Mouse (Mus musculus): ENCODE data around the gene Rnf167. TPM values are rescaled to one million over a fixed set of nuclear protein-coding genes. Genes with fewer than 3 reads are reported as not detected.

Gene Rnf167
- polyA plus RNA-seq, 1 experiment, result 346 TPM

DNA sequence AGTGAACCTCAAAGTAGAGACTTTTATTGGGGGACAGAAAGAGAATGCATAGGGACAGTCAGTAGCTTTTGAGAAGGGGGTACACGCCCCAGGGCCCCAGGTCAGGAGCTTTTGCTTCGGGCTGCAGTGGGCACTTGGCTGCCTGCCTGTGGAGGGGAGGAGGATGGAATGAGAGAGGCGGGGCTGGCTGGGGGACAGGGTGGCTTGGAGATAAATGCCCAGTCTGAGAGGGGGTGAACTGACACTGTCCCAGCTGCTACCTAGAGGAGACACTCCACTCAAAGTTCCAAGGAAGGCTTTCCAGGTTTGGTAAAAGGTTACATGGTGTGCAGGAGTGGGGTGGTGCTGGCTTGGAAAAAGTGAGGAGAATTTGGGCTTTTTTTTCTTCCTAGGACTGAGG is 9.9 kb downstream of the Rnf167 start, which contains the start of gene Eno3:
Eno3 (plus strand) TSS at position 239 of the 400 bp plus-strand sequence.
- H3K4me1 ChIP-seq (replicated peaks; ENCODE audit: control insufficient read depth, insufficient read depth, low read length), result peaks cover 33% of the 10 kb centered on the region
- H3K4me3 ChIP-seq (ENCODE audit: control insufficient read depth, insufficient read depth, low read length), result peak within 1 kb of the TSS; percentile 100
- TF ChIP-seq CTCF (IDR thresholded peaks at IDR 0.05; ENCODE audit: borderline replicate concordance, control insufficient read depth, extremely low read depth, insufficient read depth, low read length, poor library complexity) (no peak), POLR2A (IDR thresholded peaks at IDR 0.05; ENCODE audit: control insufficient read depth, extremely low read depth, insufficient read depth, low read length, poor library complexity) (no peak)
- H3K27me3 ChIP-seq (ENCODE audit: control insufficient read depth, insufficient read depth, low read length), result no peaks in the 10 kb centered on the region
- DNase-seq, result no peak
- 73% methylated on average over 3 of the region's 3 CpGs for WGBS
- H3K36me3 ChIP-seq (ENCODE audit: control insufficient read depth, insufficient read depth, low read length), result peaks cover 13% of the 10 kb centered on the region
- H3K27ac ChIP-seq (ENCODE audit: control insufficient read depth, insufficient read depth, low read length), result peak within 1 kb of the TSS; percentile 97

DNA sequence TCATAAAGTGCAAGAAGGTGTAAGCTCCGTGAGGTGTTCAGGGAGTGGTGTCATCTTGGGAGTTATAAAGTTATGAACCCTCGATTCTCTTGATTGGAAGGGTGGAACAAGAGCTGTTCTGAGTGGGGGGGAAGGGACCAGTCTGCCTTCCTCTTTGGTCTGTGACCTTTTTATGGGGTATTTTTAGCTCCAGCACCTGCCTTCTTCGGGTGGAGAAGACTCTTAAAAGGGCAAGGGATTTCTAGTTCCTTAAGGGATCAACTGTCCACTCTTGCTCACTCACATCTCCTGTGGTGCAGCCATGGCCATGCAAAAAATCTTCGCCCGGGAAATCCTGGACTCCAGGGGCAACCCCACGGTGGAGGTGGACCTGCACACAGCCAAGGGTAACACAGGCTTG is 10.5 kb downstream of the Rnf167 start:
- peak overlapping the region; percentile 20; the same call in 1 of the 2 replicates for H3K27ac ChIP-seq (ENCODE audit: control insufficient read depth, insufficient read depth, low read length)
- H3K27me3 ChIP-seq (ENCODE audit: control insufficient read depth, insufficient read depth, low read length), result no peaks in the 10 kb centered on the region
- no peak overlapping the region for H3K4me3 ChIP-seq (ENCODE audit: control insufficient read depth, insufficient read depth, low read length)
- peaks cover 31% of the 10 kb centered on the region for H3K4me1 ChIP-seq (replicated peaks; ENCODE audit: control insufficient read depth, insufficient read depth, low read length)
- H3K36me3 ChIP-seq (ENCODE audit: control insufficient read depth, insufficient read depth, low read length), result peaks cover 13% of the 10 kb centered on the region
- WGBS, result 56% methylated on average over 6 of the region's 6 CpGs
- TF ChIP-seq POLR2A (IDR thresholded peaks at IDR 0.05; ENCODE audit: control insufficient read depth, extremely low read depth, insufficient read depth, low read length, poor library complexity) (no peak), CTCF (IDR thresholded peaks at IDR 0.05; ENCODE audit: borderline replicate concordance, control insufficient read depth, extremely low read depth, insufficient read depth, low read length, poor library complexity) (no peak)
- DNase-seq, result peak; percentile 24

DNA sequence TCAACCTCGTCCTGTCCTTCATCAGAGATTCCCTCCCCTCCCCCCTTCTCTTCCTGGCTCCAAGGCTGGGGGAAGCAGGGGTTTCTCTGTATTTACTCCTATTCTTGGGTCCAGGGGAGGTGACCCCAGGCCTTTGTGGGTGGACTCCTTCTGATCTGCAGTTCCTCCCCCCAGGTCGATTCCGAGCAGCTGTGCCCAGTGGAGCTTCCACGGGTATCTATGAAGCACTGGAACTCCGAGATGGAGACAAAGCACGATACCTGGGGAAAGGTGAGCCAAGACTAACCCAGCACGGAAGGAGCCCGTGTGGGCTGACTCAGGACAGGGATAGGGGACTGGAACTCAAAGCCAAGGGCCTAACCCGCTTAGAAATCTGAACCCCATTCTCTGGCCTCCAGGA is 11.0 kb downstream of the Rnf167 start:
- no peak overlapping the region for H3K4me3 ChIP-seq (ENCODE audit: control insufficient read depth, insufficient read depth, low read length)
- H3K27ac ChIP-seq (ENCODE audit: control insufficient read depth, insufficient read depth, low read length), result peak overlapping the region; percentile 20; the same call in 1 of the 2 replicates
- no peak for TF ChIP-seq POLR2A (IDR thresholded peaks at IDR 0.05; ENCODE audit: control insufficient read depth, extremely low read depth, insufficient read depth, low read length, poor library complexity)
- TF ChIP-seq CTCF (IDR thresholded peaks at IDR 0.05; ENCODE audit: borderline replicate concordance, control insufficient read depth, extremely low read depth, insufficient read depth, low read length, poor library complexity), result no peak

DNA sequence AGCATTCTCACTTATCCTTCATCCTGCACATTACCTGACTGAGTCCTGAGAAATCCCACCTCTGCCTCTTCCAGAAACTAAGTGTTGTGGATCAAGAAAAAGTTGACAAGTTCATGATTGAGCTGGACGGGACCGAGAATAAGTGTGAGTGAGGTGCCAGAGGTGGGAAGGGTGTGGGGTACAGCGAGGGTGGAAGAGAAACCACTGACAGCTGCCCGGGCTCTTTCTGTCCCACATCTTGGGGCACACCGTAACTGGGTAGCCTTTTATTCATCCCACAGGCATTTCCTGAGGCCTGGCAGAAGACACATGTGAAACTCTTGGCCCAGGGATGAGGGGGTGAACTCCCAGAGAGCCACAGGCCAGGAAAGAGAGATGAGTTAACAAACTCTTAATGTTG is 11.5 kb downstream of the Rnf167 start:
- DNase-seq, result no peak
- Histone ChIP-seq H3K4me1 (replicated peaks; ENCODE audit: control insufficient read depth, insufficient read depth, low read length) (peaks cover 31% of the 10 kb centered on the region), H3K36me3 (ENCODE audit: control insufficient read depth, insufficient read depth, low read length) (peaks cover 17% of the 10 kb centered on the region), H3K27me3 (ENCODE audit: control insufficient read depth, insufficient read depth, low read length) (no peaks in the 10 kb centered on the region), H3K4me3 (ENCODE audit: control insufficient read depth, insufficient read depth, low read length) (no peak overlapping the region), H3K27ac (ENCODE audit: control insufficient read depth, insufficient read depth, low read length) (no peak overlapping the region)
- 21% methylated on average over 5 of the region's 5 CpGs for WGBS
- TF ChIP-seq POLR2A (IDR thresholded peaks at IDR 0.05; ENCODE audit: control insufficient read depth, extremely low read depth, insufficient read depth, low read length, poor library complexity) (no peak), CTCF (IDR thresholded peaks at IDR 0.05; ENCODE audit: borderline replicate concordance, control insufficient read depth, extremely low read depth, insufficient read depth, low read length, poor library complexity) (no peak)

More for the DNA sequence above, 11.0 kb downstream of the Rnf167 start:
- Histone ChIP-seq H3K27me3 (ENCODE audit: control insufficient read depth, insufficient read depth, low read length) (no peaks in the 10 kb centered on the region), H3K4me1 (replicated peaks; ENCODE audit: control insufficient read depth, insufficient read depth, low read length) (peaks cover 31% of the 10 kb centered on the region), H3K36me3 (ENCODE audit: control insufficient read depth, insufficient read depth, low read length) (peaks cover 13% of the 10 kb centered on the region)
- WGBS, result 84% methylated on average over 9 of the region's 9 CpGs
- no peak for DNase-seq

DNA sequence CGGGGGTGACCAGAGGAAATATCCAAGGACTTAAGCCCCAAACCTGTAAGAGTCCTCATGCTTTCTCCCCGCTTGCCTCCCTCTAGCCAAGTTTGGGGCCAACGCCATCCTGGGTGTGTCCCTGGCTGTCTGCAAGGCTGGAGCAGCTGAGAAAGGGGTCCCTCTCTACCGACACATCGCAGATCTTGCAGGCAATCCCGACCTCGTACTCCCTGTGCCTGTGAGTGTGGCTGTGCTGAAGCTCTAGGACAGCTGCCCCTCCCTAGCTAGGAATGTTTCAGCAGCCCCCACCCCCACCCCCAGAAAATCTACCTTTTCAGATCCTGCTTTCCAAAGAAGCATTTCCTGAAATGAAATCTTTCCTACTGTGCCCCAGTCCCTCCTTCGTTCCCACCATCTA is 11.9 kb downstream of the Rnf167 start:
- Histone ChIP-seq H3K27ac (ENCODE audit: control insufficient read depth, insufficient read depth, low read length) (no peak overlapping the region), H3K4me3 (ENCODE audit: control insufficient read depth, insufficient read depth, low read length) (no peak overlapping the region), H3K4me1 (replicated peaks; ENCODE audit: control insufficient read depth, insufficient read depth, low read length) (peaks cover 31% of the 10 kb centered on the region), H3K27me3 (ENCODE audit: control insufficient read depth, insufficient read depth, low read length) (no peaks in the 10 kb centered on the region), H3K36me3 (ENCODE audit: control insufficient read depth, insufficient read depth, low read length) (peaks cover 21% of the 10 kb centered on the region)
- no peak for TF ChIP-seq CTCF (IDR thresholded peaks at IDR 0.05; ENCODE audit: borderline replicate concordance, control insufficient read depth, extremely low read depth, insufficient read depth, low read length, poor library complexity)
- no peak for TF ChIP-seq POLR2A (IDR thresholded peaks at IDR 0.05; ENCODE audit: control insufficient read depth, extremely low read depth, insufficient read depth, low read length, poor library complexity)
- 90% methylated on average over 8 of the region's 8 CpGs for WGBS
- DNase-seq, result no peak

DNA sequence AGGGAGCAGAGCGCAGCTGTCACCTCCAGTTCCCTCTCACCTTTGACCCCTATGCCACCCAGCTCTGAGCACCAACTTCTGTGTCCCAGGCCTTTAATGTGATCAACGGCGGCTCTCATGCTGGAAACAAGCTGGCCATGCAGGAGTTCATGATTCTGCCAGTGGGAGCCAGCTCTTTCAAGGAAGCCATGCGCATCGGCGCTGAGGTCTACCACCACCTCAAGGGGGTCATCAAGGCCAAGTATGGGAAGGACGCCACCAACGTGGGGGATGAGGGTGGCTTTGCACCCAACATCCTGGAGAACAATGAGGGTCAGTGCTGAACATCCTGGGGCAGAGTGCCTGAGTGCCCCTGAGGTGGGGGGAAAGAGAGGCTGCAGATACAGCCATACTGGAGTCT is 13.5 kb downstream of the Rnf167 start:
- H3K4me1 ChIP-seq (replicated peaks; ENCODE audit: control insufficient read depth, insufficient read depth, low read length), result peaks cover 31% of the 10 kb centered on the region
- no peak overlapping the region for H3K27ac ChIP-seq (ENCODE audit: control insufficient read depth, insufficient read depth, low read length)
- H3K36me3 ChIP-seq (ENCODE audit: control insufficient read depth, insufficient read depth, low read length), result peaks cover 34% of the 10 kb centered on the region
- DNase-seq, result no peak
- no peaks in the 10 kb centered on the region for H3K27me3 ChIP-seq (ENCODE audit: control insufficient read depth, insufficient read depth, low read length)
- WGBS, result 95% methylated on average over 8 of the region's 8 CpGs
- H3K4me3 ChIP-seq (ENCODE audit: control insufficient read depth, insufficient read depth, low read length), result no peak overlapping the region
- TF ChIP-seq POLR2A (IDR thresholded peaks at IDR 0.05; ENCODE audit: control insufficient read depth, extremely low read depth, insufficient read depth, low read length, poor library complexity) (no peak), CTCF (IDR thresholded peaks at IDR 0.05; ENCODE audit: borderline replicate concordance, control insufficient read depth, extremely low read depth, insufficient read depth, low read length, poor library complexity) (no peak)

DNA sequence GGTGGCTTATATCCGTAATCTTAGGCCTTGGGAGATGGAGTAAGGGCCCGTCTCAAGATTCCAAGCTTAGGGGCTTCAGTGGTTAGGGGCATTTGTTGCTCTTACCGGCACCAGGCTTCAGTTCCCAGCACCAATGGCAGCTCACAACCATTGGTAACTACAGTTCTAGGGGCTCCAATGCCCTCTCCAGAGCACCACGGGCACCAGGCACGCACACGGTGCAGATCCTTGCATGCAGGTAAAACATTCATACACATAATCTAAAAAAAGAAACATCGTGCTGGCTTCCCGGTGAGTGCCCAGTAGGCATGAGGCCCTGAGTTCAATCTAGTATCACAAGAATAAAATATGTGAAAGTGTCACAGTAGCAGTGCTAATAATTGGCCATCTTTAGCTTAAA is 16.1 kb downstream of the Rnf167 start:
- peaks cover 16% of the 10 kb centered on the region for H3K4me1 ChIP-seq (replicated peaks; ENCODE audit: control insufficient read depth, insufficient read depth, low read length)
- peaks cover 34% of the 10 kb centered on the region for H3K36me3 ChIP-seq (ENCODE audit: control insufficient read depth, insufficient read depth, low read length)
- no peaks in the 10 kb centered on the region for H3K27me3 ChIP-seq (ENCODE audit: control insufficient read depth, insufficient read depth, low read length)
- no peak for DNase-seq
- H3K4me3 ChIP-seq (ENCODE audit: control insufficient read depth, insufficient read depth, low read length), result no peak overlapping the region
- no peak overlapping the region for H3K27ac ChIP-seq (ENCODE audit: control insufficient read depth, insufficient read depth, low read length)
- WGBS, result 94% methylated on average over 8 of the region's 8 CpGs
- TF ChIP-seq CTCF (IDR thresholded peaks at IDR 0.05; ENCODE audit: borderline replicate concordance, control insufficient read depth, extremely low read depth, insufficient read depth, low read length, poor library complexity), result no peak
- TF ChIP-seq POLR2A (IDR thresholded peaks at IDR 0.05; ENCODE audit: control insufficient read depth, extremely low read depth, insufficient read depth, low read length, poor library complexity), result no peak
